Mouse (Mus musculus) layer of hippocampus, adult 6 months (tissue): ENCODE data around the gene Msantd4. TPM values are rescaled to one million over a fixed set of nuclear protein-coding genes. Genes with fewer than 3 reads are reported as not detected.

Experiments
- long read RNA-seq, 2 experiments: library from polyadenylated mRNA; unstranded; transcript quantifications; one replicate each; pipeline ENCODE4 v2.0.0; 2019 to 2020
- microRNA-seq: library from miRNA; unstranded; fragments of <30 nt; microRNA quantifications from one replicate; pipeline ENCODE4 v1.2.0, GENCODE M21; 2020
- polyA plus RNA-seq: library from polyadenylated mRNA; unstranded; fragments of <200 nt; fragmentation: Nextera tagmentation; gene quantifications from 2 replicates; pipeline ENCODE4 v1.2.3, GENCODE M21; 2021

The Msantd4 gene
- 22.9 and 23.2 TPM in 2 replicates for polyA plus RNA-seq
- long read RNA-seq, experiment 1, transcript Msantd4-202 (3 exons, 2,800 nt), result major isoform, 38 of 63 reads
- long read RNA-seq, experiment 1, transcript Msantd4-201 (2 exons, 2,731 nt), result minor isoform, 12 of 63 reads
- long read RNA-seq, experiment 1, partial matches to known transcripts, result 13 of 63 reads
- long read RNA-seq, experiment 1, other reads (novel, unspliced or antisense), result 0 of 63 reads
- long read RNA-seq, experiment 2, transcript Msantd4-201 (2 exons, 2,731 nt), result minor isoform, 28 of 289 reads
- long read RNA-seq, experiment 2, transcript Msantd4-202 (3 exons, 2,800 nt), result major isoform, 253 of 289 reads
- long read RNA-seq, experiment 2, partial matches to known transcripts, result 2 of 289 reads
- long read RNA-seq, experiment 2, other reads (novel, unspliced or antisense), result 6 of 289 reads

DNA sequence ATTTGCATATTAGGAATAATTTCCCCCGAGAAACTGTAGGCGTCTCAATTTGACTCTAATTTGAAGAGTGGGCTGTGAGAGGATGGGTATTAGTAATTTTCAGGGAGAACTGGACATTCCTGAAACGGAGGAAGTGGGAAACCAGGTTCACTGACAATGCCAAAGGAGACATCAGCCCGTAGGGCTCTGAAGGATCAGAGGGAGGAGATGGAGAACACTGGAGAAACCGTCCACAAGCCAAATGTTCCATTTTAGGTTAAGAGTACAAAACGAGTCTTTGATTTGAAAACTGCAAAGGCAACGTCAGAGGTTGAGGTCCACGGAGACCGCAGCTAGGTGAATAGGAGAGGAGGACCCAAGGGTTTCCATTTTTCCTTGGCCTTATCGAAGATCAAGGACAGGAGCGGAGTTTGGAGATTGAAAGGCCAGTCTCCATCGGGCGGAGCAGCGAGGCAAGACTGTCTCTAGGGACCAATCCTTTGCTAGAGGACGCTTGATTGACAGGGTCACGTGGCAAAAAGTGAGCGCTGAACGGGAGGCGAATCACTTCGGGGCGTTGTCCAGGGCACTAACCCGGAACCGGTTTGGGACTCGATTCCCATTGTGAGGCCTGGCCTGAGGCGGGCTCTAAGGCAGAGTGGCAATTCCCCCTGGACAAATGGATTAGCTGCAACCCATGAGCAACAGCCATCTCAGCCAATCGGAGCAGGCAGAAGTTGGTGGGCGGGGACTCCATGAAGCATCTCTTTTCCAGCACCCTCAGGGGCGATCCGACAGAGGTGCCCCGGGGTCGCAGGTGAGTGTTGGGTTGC lies at the start of gene Msantd4:
Gene Msantd4, plus strand, starts transcription at position 735 of the 812 bp plus-strand sequence.

Small RNA genes within 50 kb of the gene (microRNA-seq; reads per million reads assigned to microRNA genes)
- not detected for gene Gm23992

Other genes starting within 250 kb of the Msantd4 start
- gene Aasdhppt, start 67.1 kb upstream of the Msantd4 start, polyA plus RNA-seq, result 29.5 and 32.7 TPM in 2 replicates
- 5.2 and 7.0 TPM in 2 replicates for gene Kbtbd3, start 66.7 kb upstream of the Msantd4 start, polyA plus RNA-seq